Mouse (Mus musculus) spleen, adult 2 months (tissue): Measurements from ENCODE around the gene Phldb2.

ENCODE experiments used
- CTCF ChIP-seq: fragments of 200-500 bp; IDR thresholded peaks from 2 replicates; pipeline ENCODE4 v1.5.1; 2011; ENCODE audit warnings: mild to moderate bottlenecking, inconsistent platforms; ENCODE audit not compliant: insufficient read depth, insufficient read length, insufficient replicate concordance; ENCODE audit errors: extremely low read depth
- POLR2A ChIP-seq: fragments of 200-500 bp; IDR thresholded peaks from 2 replicates; pipeline ENCODE4 v1.6.1; 2011; ENCODE audit warnings: low read depth, low read length, inconsistent platforms

DNA sequence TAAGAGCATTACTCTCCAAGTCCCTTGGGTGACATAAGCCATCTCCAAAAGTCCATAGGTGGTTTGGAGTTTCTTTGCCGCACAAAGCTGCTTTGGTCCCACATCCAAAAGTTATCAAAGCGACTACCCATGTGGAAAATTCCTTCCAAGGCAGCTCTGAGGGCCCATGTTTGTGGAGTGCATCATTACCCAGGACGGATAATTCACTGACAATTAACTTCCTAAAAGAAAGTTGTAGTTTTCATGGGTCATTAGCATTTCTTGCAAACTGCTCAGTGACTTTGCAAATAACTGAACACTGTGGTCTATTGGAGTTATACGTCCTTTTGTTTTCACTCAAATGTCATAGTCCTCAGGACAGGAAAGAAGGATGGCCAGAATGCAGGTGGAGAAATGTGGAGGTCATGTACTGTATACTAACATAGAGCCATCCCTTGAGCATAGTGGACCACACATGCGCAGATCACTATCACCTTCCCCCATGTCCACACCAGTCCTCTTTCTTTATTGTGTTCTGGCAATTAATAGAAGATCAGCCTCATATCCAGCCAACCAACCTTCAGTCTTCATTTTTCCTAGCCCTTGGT, 96.0 kb downstream of the Phldb2 start:
- TF ChIP-seq CTCF (no peak), POLR2A (no peak)
